Mouse (Mus musculus) hindbrain, postnatal 0 days (tissue): ENCODE measurements at regions not wholly inside any gene's neighbourhood (a gene's known extent, or its start where the extent isn't known, plus 50 kb on each side); places are given as distances from the start of the nearest gene placed in this dataset.

Experiments used
- ATAC-seq: fragments of 200-750 bp; cut with Nextera tagmentation; 2 replicates; pipeline ENCODE4 v1.8.0; 2017; ENCODE audit warnings: mild to moderate bottlenecking, moderate TSS enrichment, moderate library complexity
- DNase-seq: peaks from one replicate; pipeline ENCODE4 v3.0.0-alpha.2; 2015; ENCODE audit warnings: low spot score
- H3K27ac ChIP-seq: fragments of 300-500 bp; sonication (generic); 2 replicates; pipeline ENCODE4 v1.5.1; 2014; ENCODE audit warnings: mild to moderate bottlenecking
- H3K27me3 ChIP-seq: fragments of 300-500 bp; sonication (generic); 2 replicates; pipeline ENCODE4 v1.6.1; 2014; ENCODE audit warnings: low read length, mixed read lengths; ENCODE audit not compliant: insufficient read depth
- H3K36me3 ChIP-seq: fragments of 300-500 bp; sonication (generic); 2 replicates; pipeline ENCODE4 v1.6.1; 2014; ENCODE audit warnings: low read length, mixed read lengths; ENCODE audit not compliant: insufficient read depth
- H3K4me1 ChIP-seq: fragments of 300-500 bp; sonication (generic); 2 replicates; pipeline ENCODE4 v1.6.1; 2014; ENCODE audit warnings: antibody characterized with exemption, low read length, mixed read lengths; ENCODE audit not compliant: insufficient read depth
- H3K4me2 ChIP-seq: fragments of 300-500 bp; sonication (generic); 2 replicates; pipeline ENCODE4 v1.6.1; 2014; ENCODE audit warnings: low read depth, mild to moderate bottlenecking, low read length, moderate library complexity, mixed read lengths
- H3K4me3 ChIP-seq: fragments of 300-500 bp; sonication (generic); 2 replicates; pipeline ENCODE4 v1.5.1; 2014; ENCODE audit warnings: low read length
- H3K9ac ChIP-seq: fragments of 300-500 bp; sonication (generic); replicated peaks from 2 replicates; pipeline ENCODE4 v1.6.1; 2014; ENCODE audit warnings: mild to moderate bottlenecking, low read length, moderate library complexity, mixed read lengths
- H3K9me3 ChIP-seq: fragments of 300-500 bp; sonication (generic); 2 replicates; pipeline ENCODE4 v1.6.1; 2016; ENCODE audit warnings: low read length, mixed read lengths
- CTCF ChIP-seq: IDR thresholded peaks from 2 replicates; pipeline ENCODE4 v1.5.1; 2016; ENCODE audit warnings: antibody characterized with exemption, control low read depth, low read depth
- WGBS: fragments of 180-500 bp; shearing (Covaris S2); extraction: QIAGEN DNeasy Blood & Tissue Kit; methylation state at CpG from one replicate; pipeline ENCODE4 v1.1.7; 2014; 5-methylcytosine and 5-hydroxymethylcytosine counted together

DNA sequence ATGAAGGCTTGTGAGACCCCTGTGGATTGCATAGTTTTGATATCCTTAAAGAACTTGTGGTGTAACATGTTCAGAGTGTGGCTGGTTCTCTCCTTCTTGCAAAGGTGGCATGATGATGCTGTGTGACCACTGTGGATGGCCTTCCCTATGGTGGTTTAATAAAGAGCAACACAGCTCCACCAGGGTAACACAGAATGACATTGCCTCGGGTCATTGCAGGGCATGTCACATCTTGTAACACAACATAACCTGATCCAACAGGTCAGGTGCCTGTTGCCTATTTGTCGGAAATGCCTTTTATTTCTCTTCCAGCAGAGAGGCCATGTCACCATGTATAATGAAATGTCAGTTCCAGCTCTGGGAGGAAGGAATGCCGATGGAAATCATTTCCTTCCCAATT, 420.5 kb downstream of the Mdfic start:
- no peak for DNase-seq
- Histone ChIP-seq H3K9me3 (no peaks in the 10 kb centered on the region), H3K4me3 (no peak overlapping the region), H3K9ac (no peak overlapping the region), H3K27ac (no peak overlapping the region), H3K4me2 (no peak overlapping the region), H3K4me1 (no peaks in the 10 kb centered on the region), H3K27me3 (no peaks in the 10 kb centered on the region), H3K36me3 (no peaks in the 10 kb centered on the region)
- ATAC-seq, result no peak
- 60% methylated on average over 3 of the region's 3 CpGs for WGBS
- no peak for TF ChIP-seq CTCF

DNA sequence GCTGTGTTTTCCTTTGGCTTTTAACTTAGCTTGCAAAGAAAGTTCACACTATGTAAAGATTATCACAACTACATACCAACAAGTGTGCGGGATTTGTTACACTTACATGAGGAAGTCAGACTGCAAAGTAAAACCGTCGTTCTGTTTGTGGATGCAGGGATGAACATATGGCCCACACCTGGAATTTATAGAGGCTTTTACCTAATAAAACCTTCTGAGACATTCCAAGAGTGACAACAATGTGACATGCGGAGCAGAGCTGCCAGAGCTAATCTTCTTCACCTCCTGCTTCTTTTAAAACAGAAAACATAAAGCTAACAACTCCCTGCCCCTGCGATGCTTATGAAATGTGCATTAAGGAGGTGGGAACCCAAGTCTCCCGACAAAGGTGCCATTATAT, 424.1 kb downstream of the Mdfic start:
- Histone ChIP-seq H3K9me3 (no peaks in the 10 kb centered on the region), H3K9ac (no peak overlapping the region), H3K4me2 (no peak overlapping the region), H3K4me3 (no peak overlapping the region), H3K36me3 (no peaks in the 10 kb centered on the region), H3K27ac (no peak overlapping the region), H3K27me3 (no peaks in the 10 kb centered on the region), H3K4me1 (no peaks in the 10 kb centered on the region)
- no peak for DNase-seq
- ATAC-seq, result no peak
- WGBS, result 73% methylated on average over 6 of the region's 6 CpGs
- no peak for TF ChIP-seq CTCF

DNA sequence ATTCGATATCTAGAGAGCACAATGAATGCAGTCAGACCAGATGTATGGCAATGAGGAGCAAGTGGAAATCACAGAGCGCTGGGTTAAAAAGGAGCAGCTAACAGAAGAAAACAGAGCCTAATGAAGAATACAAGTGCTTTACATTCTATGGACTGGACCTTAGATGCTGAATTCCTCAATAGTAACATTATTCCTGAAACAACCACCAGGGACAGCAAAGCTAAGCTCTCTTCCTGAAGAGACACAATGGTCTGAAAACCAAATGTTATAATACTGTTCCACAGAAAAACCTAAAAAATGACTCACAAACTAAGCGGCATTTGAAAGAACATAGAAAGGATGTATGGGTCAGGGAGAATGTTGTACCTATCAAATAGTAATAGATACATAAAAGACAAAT, 430.1 kb downstream of the Mdfic start:
- peak; percentile 54 for TF ChIP-seq CTCF
- DNase-seq (peak; percentile 22), ATAC-seq (no peak)
- 88% methylated on average over 3 of the region's 3 CpGs for WGBS
- Histone ChIP-seq H3K27ac (no peak overlapping the region), H3K9me3 (no peaks in the 10 kb centered on the region), H3K9ac (no peak overlapping the region), H3K4me1 (no peaks in the 10 kb centered on the region), H3K36me3 (no peaks in the 10 kb centered on the region), H3K27me3 (no peaks in the 10 kb centered on the region), H3K4me3 (no peak overlapping the region), H3K4me2 (no peak overlapping the region)

DNA sequence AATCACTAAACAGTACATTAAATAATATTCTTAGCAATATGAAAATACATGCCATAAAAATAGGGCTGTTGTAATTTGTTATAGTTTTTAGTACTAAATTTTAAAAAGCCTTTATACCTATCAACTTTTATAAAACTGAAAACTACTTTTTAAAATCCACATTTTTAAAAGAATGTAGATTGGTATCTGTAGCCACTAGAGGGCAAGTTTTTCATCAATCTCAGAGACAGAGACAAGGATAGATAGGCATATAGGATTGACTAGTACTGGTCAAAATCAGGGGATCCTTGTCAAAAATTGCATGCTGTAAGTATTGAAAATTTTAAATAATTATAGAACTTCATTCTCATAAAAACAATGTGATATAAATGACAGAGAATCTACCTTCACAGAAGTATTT, 431.0 kb downstream of the Mdfic start:
- no peaks in the 10 kb centered on the region for H3K27me3 ChIP-seq
- H3K36me3 ChIP-seq, result no peaks in the 10 kb centered on the region
- TF ChIP-seq CTCF, result peak; percentile 21; the same call in 1 of the 2 replicates
- H3K9me3 ChIP-seq, result no peaks in the 10 kb centered on the region
- no peak overlapping the region for H3K4me3 ChIP-seq
- no peak overlapping the region for H3K9ac ChIP-seq
- H3K4me1 ChIP-seq, result no peaks in the 10 kb centered on the region
- no peak for DNase-seq
- ATAC-seq, result no peak
- no peak overlapping the region for H3K4me2 ChIP-seq
- H3K27ac ChIP-seq, result no peak overlapping the region

DNA sequence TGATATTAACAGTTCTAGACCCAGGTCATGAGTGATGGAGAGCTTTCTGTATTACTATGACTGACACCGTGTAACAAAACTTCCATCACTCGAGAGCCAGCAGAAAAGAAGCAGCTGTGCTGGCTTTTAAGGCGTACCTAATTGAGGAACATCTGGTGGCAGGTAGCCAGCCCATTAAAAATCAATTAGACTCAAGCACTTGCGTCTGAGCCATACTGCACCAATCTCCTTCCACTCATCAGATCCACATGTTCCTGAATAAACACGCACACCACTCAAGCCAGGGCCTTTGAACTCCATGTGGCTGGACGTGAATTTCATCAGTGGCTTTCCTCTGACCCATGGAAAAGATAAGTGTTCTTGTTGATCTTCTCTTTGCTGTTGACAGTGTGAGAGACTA, 432.2 kb downstream of the Mdfic start:
- no peak overlapping the region for H3K27ac ChIP-seq
- no peaks in the 10 kb centered on the region for H3K36me3 ChIP-seq
- no peaks in the 10 kb centered on the region for H3K9me3 ChIP-seq
- no peak overlapping the region for H3K4me2 ChIP-seq
- H3K9ac ChIP-seq, result no peak overlapping the region
- H3K4me1 ChIP-seq, result no peaks in the 10 kb centered on the region
- ATAC-seq (no peak), DNase-seq (no peak)
- no peaks in the 10 kb centered on the region for H3K27me3 ChIP-seq
- H3K4me3 ChIP-seq, result no peak overlapping the region
- TF ChIP-seq CTCF, result no peak
- WGBS, result 68% methylated on average over 6 of the region's 6 CpGs

DNA sequence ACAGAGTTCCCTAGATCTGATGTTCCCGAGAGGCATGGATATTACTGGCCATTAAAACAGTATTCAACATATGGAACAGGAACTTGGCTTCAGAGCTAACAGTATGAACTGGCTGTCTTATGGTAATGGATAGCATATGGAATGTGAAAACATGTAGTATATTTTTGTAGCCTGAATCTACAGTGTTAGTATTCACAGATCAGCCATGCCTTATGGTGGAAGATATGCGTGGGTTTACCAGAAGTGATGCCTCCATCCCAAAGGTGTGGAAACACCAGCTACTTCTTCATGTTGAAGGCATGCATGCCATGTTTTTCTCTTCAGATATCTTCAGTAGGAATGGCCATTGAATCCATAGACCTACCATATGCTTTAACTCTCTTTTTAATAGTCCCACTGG, 444.6 kb downstream of the Mdfic start:
- Histone ChIP-seq H3K36me3 (no peaks in the 10 kb centered on the region), H3K4me3 (no peak overlapping the region), H3K9me3 (no peaks in the 10 kb centered on the region), H3K9ac (no peak overlapping the region), H3K4me2 (no peak overlapping the region), H3K27ac (no peak overlapping the region), H3K4me1 (no peaks in the 10 kb centered on the region), H3K27me3 (no peaks in the 10 kb centered on the region)
- DNase-seq, result no peak
- TF ChIP-seq CTCF, result no peak
- 94% methylated on average over 2 of the region's 2 CpGs for WGBS
- ATAC-seq, result no peak

DNA sequence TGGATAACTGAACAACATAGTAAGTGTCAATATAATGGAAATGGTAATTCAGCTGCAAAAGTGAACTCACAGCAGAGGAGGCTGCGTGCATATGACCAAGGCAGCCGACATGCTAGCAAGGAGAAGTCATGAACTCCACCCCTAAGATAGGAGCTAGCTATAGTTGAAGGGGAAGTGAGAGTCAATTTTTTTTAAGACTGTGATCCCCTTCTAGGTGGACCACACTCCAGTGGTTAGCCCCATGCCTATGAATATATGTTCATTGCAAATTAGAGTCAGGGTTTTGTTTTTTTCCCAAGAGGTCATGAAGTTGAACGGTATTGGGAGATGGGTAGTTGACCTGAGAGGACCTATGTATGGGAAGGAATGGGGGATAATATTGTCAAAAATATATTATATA, 451.4 kb downstream of the Mdfic start:
- 93% methylated on average over 3 of the region's 3 CpGs for WGBS
- no peaks in the 10 kb centered on the region for H3K27me3 ChIP-seq
- DNase-seq (no peak), ATAC-seq (no peak)
- no peak overlapping the region for H3K4me3 ChIP-seq
- H3K4me1 ChIP-seq, result no peaks in the 10 kb centered on the region
- no peak for TF ChIP-seq CTCF
- H3K27ac ChIP-seq, result no peak overlapping the region
- H3K36me3 ChIP-seq, result no peaks in the 10 kb centered on the region
- H3K9me3 ChIP-seq, result no peaks in the 10 kb centered on the region
- H3K9ac ChIP-seq, result no peak overlapping the region
- no peak overlapping the region for H3K4me2 ChIP-seq
